Mouse (Mus musculus): ENCODE data around the gene Rad9b.

The Rad9b gene

DNA sequence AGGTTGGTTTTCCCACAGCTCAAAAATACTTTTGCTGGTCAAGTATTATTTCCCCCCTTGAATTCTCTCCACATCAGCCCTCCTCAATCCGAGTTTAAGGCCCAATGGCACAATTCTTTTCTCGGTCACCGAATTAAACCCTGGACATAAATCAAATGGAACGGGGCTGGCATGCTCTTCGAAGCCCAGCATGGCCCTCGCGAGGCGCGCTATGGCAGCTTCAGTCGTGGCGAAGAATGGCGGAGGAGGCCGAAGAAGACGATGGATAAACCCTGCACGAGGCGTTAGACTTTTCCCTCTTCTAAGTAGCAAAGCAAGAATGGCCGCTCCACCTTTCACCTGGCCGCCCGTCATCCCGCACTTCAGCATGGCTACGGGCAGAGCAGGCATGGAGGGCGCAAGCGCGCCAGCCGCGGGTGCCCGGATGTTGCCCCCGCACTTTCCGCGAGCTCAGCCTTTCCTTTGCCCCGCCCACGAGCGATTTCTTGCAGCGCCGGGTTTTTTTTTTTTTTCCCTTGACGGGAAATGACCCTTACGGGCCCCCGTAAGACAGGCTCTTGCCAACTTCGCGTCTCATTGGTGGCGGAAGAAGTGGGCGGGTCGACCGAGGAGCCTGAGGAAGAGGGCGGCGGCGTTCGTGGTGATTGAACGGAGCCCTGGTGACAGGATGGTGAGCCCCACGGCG lies at the start of gene Rad9b, which contains the start of gene Vps29:
Rad9b (minus strand) TSS at position 427 of the 685 bp plus-strand sequence.
Vps29 (plus strand) TSS at position 563 of the 685 bp plus-strand sequence.
- peak; percentile 98 for DNase-seq

DNA sequence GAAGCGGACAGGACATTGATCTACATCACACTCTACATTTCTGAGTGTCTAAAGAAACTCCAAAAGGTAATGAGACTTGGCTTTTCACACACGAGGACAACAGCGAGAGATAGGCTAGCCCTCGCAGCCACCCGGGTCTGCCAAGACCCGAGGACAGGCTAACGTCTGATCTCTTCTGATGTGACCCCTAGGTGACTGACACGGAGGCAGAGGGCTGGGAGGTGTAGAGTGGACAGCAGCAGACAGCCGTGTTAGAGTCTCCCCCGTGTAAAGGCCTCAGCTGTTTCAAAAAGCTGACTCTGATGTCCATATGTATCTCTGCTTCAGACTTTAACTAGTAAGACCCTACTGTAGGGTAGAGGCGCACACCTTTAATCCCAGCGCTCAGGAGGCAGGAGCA lies 49.3 kb upstream of the Rad9b start:
- DNase-seq = no peak

DNA sequence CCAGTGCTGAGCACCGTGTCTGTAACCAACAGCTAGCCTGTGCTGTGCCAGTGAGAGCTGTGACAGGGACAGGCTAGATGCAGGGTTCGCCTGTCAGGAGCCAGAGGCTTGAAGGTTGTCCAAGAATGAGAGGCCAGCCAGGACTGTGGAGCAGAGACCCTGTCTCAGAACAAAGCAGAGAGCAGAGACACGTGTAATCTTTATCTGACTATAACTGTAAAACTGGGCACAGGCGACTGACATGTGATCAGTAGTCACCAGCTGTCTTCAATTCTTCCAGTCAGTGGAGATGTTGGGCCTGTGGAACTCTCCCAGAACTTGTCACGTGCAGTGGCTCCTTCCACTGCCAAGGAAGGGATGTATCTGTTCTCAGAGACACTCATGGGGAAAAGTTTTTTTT lies 48.7 kb upstream of the Rad9b start:
- DNase-seq = peak; percentile 82

DNA sequence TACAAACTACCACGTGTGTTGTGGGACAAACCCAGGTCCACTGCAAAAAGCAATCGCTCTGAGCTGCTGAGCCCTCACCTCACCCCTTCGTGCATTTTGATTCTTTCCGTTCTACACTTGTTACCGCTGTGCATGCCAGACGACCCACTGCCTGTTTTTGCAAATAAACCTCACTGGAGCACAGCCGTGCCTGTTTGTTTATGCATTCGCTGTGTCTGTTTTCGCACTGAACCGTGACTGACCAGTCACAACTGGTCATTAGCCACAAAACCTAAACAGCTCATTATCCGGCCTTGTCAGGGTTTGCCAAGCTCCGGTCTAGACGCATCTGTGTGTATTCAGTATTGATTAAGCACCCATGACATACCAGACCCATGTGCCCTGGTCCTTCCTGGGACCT lies 48.1 kb upstream of the Rad9b start:
- DNase-seq = no peak

DNA sequence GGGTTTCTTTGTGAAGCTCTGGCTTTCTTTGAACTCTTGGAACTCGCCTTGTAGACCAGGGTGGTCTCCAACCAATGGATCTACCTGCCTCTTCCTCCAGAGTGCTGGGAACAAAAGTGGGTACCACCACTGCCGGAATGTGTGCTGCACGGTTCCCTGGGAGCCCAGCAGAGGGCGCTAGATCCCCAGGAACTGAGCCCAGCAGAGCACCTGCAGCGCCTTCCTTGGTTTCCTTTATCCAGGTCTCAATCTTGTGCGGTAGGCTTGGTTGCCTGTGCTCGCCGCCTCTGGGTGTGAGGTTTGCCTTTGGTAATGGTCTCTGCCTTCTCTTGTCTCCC lies 47.2 kb upstream of the Rad9b start:
- no peak for DNase-seq

DNA sequence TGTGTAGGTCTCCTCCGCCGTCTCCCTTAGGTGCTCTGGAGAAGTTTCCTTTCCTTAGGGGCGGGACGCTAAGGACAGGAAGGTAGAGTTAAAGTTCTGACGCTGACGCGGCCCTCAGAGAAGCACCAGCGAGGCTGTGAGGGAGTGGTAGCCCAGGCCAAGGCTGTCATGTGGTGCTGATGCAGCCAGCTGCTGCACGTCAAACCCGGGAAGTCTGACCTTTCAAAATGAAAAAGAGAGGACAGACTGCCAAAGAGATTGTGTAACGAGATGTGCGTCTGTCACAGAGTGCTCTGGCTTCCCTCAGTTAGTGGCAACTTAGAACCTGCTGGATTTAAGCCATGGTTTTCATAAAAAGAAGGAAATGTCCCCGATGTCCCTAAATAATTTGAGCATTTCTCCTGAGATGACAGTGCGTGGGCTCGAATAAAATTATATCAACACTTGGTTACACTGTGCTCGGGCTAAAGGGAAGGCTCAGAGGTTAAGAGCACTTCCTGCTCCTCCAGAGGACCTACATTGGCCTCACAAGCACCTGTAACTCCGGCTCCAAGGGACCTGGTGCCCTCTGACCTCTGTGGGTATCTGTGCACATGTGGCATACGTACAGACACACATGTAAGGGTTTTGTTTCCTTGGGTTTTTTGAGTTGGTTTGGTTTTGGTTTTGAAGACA lies 46.7 kb upstream of the Rad9b start:
- peak; percentile 72 for DNase-seq

DNA sequence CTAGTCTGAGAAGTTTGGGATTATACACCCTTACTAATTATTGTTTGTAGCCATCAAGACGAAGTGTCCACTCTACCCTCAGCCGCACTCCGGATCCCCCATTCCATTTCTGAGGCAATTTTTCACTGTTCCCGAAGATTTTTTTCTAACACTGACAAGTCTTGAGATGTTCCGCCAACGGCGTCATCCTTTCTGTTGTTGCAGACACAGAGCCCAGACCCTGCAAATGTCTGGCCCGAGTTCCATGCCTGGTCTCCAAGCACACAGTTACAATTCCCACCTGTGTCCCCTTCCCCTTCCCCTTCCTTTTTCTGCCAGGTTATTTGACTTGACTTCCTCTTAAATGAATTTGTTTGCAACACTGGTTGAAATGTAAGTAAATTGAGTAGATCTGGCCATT lies 45.8 kb upstream of the Rad9b start:
- no peak for DNase-seq

DNA sequence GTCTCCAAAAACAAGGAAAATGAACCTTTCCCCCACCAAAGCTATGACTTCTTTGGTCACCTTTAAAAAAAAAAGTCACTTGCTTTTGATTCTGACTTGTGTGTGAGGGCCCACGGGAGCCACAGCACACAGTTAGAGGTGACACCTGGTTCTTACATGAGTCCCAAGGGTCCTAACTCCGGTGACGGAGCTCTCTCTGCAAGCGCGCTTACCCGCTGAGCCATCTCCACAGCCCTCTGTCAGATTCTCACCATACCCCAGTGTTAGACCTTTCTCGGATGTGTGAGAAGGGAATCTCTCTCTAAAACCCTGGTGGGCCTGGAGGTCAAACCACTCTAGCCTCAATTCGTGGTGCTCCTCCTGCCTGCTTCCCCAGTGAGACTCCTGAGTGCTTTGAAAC lies 43.5 kb upstream of the Rad9b start:
- DNase-seq = no peak

DNA sequence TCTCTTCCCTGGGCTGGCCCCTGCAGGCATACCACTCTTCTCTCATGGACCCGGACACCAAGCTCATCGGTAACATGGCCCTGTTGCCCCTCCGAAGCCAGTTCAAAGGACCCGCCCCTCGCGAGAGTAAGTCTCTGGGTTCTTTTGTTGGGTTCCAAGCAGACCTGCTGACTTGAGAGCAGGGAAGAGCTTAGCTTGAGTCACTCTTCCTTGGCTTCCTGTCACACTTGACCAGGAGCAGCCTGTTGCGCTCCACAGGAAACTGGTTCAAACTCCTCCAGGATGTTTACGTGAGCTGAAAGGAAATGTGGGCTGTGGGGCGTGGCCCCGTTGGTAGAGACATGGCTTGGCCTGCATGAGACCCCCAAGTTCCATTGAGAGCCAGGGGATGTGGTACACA lies 42.8 kb upstream of the Rad9b start:
- no peak for DNase-seq

DNA sequence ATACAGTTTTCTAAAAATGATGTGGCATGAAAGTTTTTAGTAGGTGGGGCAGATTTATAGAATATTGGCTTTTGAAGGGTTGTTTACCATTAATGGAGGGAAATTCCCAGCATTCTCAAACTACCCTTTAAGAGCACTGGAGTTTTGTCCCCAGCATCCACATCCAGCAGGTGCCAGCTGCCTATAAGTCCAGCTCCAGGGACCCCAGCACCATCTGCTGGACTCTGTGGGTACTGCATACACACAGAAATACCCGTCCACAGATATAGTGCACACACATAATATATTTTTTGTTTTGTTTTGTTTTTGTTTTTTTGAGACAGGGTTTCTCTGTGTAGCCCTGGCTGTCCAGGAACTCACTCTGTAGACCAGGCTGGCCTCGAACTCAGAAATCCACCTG lies 39.9 kb upstream of the Rad9b start:
- DNase-seq = no peak

DNA sequence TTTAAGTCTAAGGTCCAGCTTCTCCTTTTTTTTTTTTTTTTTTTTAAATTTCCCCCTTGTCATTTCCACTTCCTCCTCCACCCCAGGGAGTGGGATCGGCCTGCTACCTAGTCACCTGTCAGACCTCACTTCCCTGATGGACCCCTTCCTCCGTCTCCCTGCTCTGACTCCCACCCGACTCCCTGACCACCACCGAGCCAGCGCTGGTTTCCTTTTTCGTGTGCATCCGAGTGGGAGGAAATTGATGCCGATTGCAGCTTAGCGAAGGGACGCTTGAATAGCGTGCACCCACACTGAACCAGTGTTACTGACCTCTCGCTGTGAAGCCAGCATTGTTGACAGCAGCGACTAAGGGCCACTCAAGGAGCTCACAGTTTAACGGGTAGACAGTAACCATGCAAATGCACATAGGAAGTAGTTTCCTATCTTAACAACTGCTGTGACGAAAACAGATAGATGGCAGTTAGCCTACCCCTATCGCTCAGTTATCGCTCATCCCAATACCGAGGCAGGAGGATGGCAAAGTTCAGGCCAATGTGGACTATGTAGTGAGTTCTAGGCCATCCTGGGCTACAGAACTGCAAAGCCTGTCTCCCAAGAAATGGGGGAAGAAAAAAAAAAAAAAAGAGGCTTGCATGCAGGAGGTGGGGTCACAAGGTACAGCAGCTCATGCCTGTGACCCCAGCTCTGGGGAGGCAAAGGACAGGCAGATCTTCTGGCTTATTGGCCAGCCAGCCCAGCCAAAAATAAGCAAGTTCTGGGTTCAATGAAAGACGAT lies 38.4 kb upstream of the Rad9b start:
- no peak for DNase-seq

DNA sequence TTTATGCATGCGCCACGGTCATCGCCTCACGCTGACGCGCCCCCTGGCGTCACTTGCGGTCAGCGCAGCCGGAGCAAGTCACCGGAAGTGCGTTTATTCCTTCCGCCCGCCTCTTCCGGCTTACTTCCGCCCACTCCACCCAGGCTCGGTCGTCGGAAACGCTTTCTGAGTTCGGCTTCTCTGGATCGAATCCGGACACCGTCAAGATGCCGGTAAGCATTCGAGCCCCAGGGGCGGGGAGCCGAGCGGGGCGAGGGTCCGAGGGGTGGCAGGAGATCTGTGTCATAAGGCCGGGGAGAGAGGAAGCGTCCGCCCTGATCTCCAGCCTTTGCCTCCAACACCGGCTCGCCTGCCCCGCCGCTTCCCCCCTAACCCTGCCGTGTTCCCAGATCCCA lies 37.8 kb upstream of the Rad9b start, which contains the start of gene Arpc3:
Arpc3 (plus strand) TSS at position 93 of the 395 bp plus-strand sequence.
- DNase-seq = peak; percentile 90

DNA sequence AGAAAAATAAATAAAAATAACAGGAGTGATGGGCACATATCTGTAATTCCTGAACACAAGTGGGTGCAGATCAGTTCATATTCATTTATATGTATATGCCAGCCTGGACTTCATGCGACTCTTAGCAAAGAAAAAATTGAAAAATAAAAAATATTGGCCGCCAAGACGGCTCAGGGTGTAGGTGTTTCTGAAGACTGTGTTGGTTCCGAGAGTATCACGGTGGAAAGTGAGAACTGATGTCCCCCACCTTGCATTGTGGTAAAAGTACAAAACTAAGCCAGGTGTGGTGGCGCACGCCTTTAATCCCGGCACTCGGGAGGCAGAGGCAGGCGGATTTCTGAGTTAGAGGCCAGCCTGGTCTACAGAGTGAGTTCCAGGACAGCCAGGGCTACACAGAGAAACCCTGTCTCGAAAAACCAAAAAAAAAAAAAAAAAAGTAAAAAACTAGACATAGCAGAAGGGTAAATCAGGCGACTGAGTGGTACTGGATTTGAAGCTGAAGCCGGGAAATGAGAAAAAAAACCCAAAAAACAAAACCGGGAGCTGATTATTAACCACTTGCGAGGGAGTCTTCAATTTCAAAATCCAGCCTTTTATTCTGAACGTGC lies 37.2 kb upstream of the Rad9b start:
- no peak for DNase-seq

DNA sequence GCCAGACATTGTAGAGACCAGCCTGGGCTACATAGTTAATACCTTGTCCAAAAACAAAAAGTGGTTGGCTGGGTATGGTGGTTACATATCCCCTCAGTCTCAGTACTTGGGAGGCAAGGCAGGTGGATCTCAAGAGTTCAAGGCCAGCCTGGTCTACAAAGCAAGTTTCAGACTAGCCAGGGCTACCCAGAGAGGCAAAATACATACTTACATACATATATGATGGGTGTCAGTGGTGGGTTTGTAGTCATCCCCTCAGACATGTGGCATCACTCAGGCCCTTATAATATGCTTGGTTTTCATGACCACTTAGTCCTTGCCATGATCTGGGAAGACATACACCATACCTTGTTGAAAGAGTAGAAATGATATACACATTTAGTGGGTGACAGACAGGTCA lies 36.6 kb upstream of the Rad9b start:
- no peak for DNase-seq

DNA sequence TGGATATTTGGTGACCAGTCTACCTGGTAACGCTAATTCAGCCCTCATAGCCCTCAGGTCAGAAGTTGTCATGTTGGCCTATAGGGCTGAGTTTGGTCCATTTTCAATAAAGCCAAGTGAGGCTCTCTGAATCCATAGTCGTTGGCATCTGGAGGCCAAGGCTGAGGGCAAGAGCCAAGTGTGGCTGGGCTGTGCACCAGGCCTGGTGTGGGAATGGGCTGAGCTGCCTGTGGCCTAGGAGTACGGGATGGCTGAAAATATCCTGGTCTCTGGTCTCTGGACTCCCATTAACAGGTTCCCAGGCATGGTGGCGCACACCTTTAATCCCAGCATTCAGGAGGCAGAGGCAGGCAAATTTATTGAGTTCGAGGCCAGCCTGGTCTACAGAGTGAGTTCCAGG lies 36.0 kb upstream of the Rad9b start:
- DNase-seq = no peak

DNA sequence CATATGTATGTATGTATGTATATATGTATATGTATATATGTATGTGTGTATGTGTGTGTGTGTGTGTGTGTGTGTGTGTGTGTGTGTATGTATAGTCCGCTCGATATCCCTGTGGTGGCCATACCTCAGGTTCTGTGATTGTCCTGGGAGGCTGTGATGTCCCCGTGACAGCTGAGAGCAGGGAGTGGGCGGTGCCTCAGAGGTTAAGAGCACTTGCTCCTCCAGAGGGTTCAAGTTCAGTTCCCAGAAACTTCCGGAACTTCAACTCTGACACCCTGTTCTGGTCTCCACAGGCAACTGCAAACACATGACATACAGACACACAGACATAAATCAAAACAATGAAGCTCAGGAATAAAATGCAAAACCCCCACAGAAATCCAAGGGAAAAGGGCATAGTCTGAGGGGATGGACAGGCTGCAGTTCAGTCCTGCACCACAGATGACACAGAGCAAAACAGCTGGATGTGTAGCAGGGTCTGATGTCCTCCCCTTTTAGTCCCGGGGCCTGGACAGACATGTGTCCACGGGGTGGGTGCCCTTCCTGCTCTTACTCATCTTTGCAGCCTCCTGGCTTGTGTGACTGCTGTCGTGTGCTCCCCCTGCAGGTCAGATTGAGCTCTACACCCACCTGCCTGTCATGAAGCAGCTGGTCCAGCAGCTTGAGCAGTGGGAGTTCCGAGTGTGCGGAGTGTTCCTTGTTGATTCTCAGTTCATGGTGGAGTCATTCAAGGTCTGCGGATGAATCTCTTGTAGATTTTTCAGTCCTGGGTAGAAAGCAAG lies 25.5 kb upstream of the Rad9b start:
- peak; percentile 88 for DNase-seq

DNA sequence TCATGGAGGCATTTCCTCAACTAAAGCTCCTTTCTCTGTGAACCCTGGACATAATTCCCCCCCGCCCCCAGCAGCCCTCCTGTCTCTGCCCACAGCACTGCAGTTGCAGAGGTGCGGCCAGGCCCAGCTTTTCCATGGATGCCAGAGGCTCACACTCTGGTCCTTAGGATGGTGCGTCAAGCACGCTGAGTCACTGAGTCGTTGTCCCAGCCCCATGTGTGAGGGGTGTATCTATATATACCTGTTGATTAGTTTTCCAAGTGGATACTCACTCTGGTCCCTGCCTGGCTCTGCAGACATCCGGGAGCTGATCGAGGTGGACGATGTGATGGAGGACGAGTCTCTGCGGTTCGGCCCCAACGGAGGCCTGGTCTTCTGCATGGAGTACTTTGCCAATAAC lies 24.1 kb upstream of the Rad9b start:
- DNase-seq = no peak

DNA sequence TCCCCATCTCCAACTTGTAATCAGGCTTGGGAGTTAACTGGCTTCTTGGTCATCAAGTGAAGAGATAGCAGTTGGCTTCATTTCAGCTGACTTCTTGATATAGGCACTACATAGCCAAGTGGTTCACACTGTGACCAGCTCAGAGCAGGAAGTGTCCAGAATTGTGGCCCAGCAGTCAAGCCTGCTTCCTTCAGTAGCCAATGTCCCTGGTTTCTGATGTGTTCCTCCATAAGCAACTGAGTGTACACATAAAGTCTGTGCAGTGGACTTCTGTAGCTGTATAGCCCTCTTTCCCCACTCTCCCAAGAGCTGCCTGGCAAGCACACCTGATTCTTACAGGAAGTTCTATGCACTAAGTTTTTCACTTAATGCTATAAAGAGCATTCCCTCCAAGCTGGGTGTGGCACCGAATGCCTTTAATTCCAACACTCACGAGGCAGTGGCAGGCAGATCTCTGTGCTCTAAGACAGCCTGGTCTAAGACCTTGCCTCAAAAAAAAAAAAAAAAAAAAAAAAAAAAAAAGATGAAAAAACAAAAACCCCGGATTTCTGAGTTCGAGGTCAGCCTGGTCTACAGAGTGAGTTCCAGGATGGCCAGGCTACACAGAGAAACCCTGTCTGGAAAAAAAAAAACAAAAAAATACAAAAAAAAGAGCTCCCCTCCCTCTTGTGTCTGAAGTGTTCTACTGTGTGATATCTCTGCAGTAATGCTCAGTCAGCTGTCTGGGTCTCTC lies 23.2 kb upstream of the Rad9b start:
- no peak for DNase-seq

DNA sequence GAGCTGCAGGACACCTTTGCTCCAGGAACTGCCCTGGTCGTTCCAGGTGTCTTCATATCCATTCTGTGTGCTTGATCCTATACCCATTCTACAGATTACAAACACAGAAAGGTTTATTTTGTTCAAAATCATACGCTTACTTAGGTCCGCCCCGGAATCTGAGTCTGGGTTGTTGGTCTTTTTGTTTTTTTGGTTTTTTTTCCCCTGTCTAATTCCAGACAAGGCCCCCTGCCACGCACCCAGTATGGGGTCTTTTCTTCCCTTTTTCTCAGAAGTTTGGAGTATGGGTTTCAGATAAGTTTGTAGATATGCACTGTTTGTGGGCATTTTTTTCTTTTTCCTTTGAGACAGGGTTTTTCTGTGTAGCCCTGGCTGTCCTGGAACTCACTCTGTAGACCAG lies 18.8 kb upstream of the Rad9b start:
- no peak for DNase-seq

DNA sequence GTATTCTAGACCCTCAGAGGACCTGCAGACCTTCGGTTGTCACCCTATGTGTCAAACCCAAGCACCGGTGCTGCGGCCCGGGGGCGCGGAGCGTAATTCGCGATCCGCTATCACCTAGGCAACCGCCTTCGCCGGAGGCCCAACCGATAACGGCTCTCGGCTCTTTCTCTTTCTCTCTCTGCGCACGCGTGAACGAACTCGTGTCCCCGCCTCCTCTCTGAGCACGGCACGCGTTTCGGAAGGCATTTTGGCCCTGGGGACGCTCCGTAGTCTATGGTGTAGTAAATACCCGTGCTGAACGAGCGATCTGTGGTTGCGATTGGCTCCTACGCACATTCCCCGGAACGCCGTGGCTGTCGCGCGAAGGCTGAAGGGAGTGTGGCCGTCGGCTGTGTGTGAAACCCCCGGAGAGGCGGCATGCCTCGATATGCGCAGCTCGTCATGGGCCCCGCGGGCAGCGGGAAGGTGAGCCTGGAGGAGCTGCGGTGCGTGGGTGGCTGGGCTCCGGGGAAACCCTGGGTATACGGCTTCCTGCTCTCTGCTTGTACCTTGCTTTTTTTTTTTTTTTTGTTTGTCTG lies 18.2 kb upstream of the Rad9b start, which contains the start of gene Fam216a:
Fam216a (minus strand) TSS at position 173 of the 578 bp plus-strand sequence.
- DNase-seq = peak; percentile 99

DNA sequence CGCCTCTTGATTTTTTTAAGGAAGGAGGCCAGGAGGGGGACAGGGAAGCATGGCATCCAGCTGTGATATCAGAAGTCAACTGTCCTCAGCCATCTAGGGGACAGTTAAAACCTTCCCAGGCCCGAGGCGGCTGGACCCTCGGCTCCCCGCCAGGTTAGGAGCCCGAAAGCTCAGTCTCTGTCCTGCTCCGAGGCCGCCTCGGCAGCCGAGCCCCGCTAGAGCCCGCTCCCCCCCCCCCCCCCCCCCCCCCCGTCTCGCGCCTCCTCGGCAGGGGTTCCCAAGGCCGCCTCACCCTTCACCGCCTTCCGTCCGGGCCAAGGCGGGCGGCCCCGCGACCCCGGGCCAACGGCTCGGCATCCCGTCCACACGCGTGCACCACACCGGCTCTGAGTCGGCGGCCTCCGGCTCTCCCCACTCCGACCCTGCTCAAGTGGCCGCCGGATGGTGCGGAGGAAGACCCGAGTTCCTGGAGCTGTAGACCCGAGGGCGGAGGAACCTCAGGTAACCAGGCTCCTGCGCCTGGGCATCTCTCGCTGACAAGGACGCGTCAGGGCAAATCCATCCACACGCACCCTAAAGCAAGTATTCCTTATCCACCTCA lies 17.7 kb upstream of the Rad9b start, which contains the start of gene Gpn3:
Gpn3 (plus strand) TSS at position 286 of the 601 bp plus-strand sequence.
- no peak for DNase-seq

All from layer of hippocampus, adult 9-11 months (tissue).